16 mouse cellular contexts compared by ENCODE assay signal in the genomic region with DNA sequence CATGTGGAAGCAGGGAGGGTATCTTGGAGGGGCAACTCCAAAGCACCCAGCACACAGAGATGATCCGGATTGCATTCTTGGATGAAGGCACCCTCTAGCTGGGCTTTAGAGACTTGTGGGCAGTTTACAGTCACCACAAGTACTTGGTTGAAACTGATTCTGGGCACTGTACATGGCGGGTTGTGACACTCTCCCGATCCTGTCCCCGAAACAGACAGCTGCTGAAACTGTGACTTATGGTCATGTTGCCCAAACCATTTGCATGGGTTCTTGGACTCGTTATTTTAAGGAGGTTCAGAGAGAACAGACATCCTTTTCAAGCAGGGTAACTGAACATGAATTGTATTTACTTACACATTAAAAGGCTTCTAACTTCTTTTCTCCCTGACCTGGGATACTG.
"Had no signal": no experiment of that assay in that cellular context is flagged by ENCODE, and none has a peak within 500 bp of the region (broad histone marks: within the 10 kb centered on the region; RNA-seq: fewer than 3 reads in every experiment).

No protein-coding gene starts in this region.

- H3K4me3 ChIP-seq: neural tube, embryonic 13.5 days; neural tube, embryonic 15.5 days; stomach, embryonic 15.5 days had no signal

- H3K36me3 ChIP-seq: neural tube, embryonic 13.5 days; neural tube, embryonic 15.5 days; stomach, embryonic 15.5 days had no signal

- H3K27ac ChIP-seq: neural tube, embryonic 13.5 days; neural tube, embryonic 15.5 days; stomach, embryonic 15.5 days; stomach, postnatal 0 days had no signal

- H3K9me3 ChIP-seq: neural tube, embryonic 13.5 days; neural tube, embryonic 15.5 days; stomach, embryonic 15.5 days had no signal

- H3K9ac ChIP-seq: neural tube, embryonic 13.5 days; neural tube, embryonic 15.5 days; stomach, embryonic 15.5 days had no signal

- H3K4me2 ChIP-seq: neural tube, embryonic 13.5 days; neural tube, embryonic 15.5 days; stomach, embryonic 15.5 days had no signal

- DNase-seq: retina, postnatal 1 day; right cerebral cortex, adult 18-20 months; right cerebral cortex, postnatal 14 days; right cerebral cortex, postnatal 25 days; right cerebral cortex, postnatal 4 days; spleen, adult 18-20 months; thymus, adult 18-20 months; thymus, adult 2 months; thymus, postnatal 14 days; thymus, postnatal 25 days; thymus, postnatal 36 days; thymus, postnatal 4 days had no signal

- H3K27me3 ChIP-seq: neural tube, embryonic 13.5 days; neural tube, embryonic 15.5 days; stomach, embryonic 15.5 days had no signal
